Comparison of ENCODE assay signal across 10 mouse cellular contexts in genomic region chr3:147099143-147099713, GRCm38 (mm10).
DNase-seq lines count a peak whose midpoint lies in the region; ATAC-seq lines count a peak whose summit lies in the region.
"Had no signal": no experiment of that assay in that cellular context is flagged by ENCODE, and none has a peak within 500 bp of the region (broad histone marks: within the 10 kb centered on the region; RNA-seq: fewer than 3 reads in every experiment).

No protein-coding gene starts in this region.

- WGBS in heart, embryonic 16.5 days: 19% methylated on average over 12 of the region's 12 CpGs
- 26% methylated on average over 12 of the region's 12 CpGs for WGBS in neural tube, embryonic 12.5 days
- WGBS in limb, embryonic 12.5 days: 29% methylated on average over 12 of the region's 12 CpGs
- 26% methylated on average over 12 of the region's 12 CpGs for WGBS in neural tube, embryonic 14.5 days

- H3K4me1 ChIP-seq in heart, embryonic 16.5 days (ENCODE audit: control insufficient read depth, insufficient read depth, low read length): peaks cover 12% of the 10 kb centered on the region
- peaks cover 30% of the 10 kb centered on the region; the same call in 1 of the 2 replicates for H3K4me1 ChIP-seq in neural tube, embryonic 12.5 days
- peaks cover 38% of the 10 kb centered on the region for H3K4me1 ChIP-seq in limb, embryonic 12.5 days (replicated peaks)
- H3K4me1 ChIP-seq in neural tube, embryonic 14.5 days (ENCODE audit: control insufficient read depth, insufficient read depth, low read length): peaks cover 38% of the 10 kb centered on the region
- H3K4me1 ChIP-seq: liver, embryonic 12.5 days; megakaryocyte, embryonic 14.5 days had no signal

- intact Hi-C loops in heart, postnatal 14 days (cut with DNase I): no loop called here

- H3K4me2 ChIP-seq in heart, embryonic 16.5 days (ENCODE audit: low read depth, low read length): peak overlapping the region; percentile 54
- H3K4me2 ChIP-seq in neural tube, embryonic 12.5 days (replicated peaks): peak overlapping the region; percentile 32; the same call in 1 of the 2 replicates
- peak overlapping the region; percentile 24; the same call in 1 of the 2 replicates for H3K4me2 ChIP-seq in limb, embryonic 12.5 days
- H3K4me2 ChIP-seq in neural tube, embryonic 14.5 days (ENCODE audit: low read depth, low read length): peak overlapping the region; percentile 9; the same call in 1 of the 2 replicates
- H3K4me2 ChIP-seq: liver, embryonic 12.5 days had no signal

- no peak for DNase-seq in heart, postnatal 14 days
- no peak for DNase-seq in neural tube, embryonic 10.5 days (ENCODE audit: extremely low spot score, low spot score)
- no peak for DNase-seq in layer of hippocampus, adult 8-10 months (ENCODE audit: low spot score in 2 of 2)
- DNase-seq: spleen, adult 18-20 months had no signal

- H3K27me3 ChIP-seq in heart, embryonic 16.5 days (ENCODE audit: control insufficient read depth, insufficient read depth, low read length): peaks cover 4% of the 10 kb centered on the region
- H3K27me3 ChIP-seq in neural tube, embryonic 12.5 days (replicated peaks): no peaks in the 10 kb centered on the region
- peaks cover 20% of the 10 kb centered on the region for H3K27me3 ChIP-seq in limb, embryonic 12.5 days
- no peaks in the 10 kb centered on the region for H3K27me3 ChIP-seq in neural tube, embryonic 14.5 days (ENCODE audit: control insufficient read depth, insufficient read depth, low read length)
- H3K27me3 ChIP-seq: liver, embryonic 12.5 days; megakaryocyte, embryonic 14.5 days had no signal

- H3K9ac ChIP-seq in heart, embryonic 16.5 days (ENCODE audit: low read length): no peak overlapping the region; the same call in 1 of the 2 replicates
- no peak overlapping the region for H3K9ac ChIP-seq in neural tube, embryonic 12.5 days
- H3K9ac ChIP-seq in limb, embryonic 12.5 days (replicated peaks): no peak overlapping the region
- H3K9ac ChIP-seq in neural tube, embryonic 14.5 days (replicated peaks; ENCODE audit: low read depth, low read length): 0 out of 2 replicates have a peak overlapping the region, but pooled peaks have one; percentile 21
- H3K9ac ChIP-seq: liver, embryonic 12.5 days had no signal

- no peak overlapping the region for H3K27ac ChIP-seq in heart, embryonic 16.5 days (ENCODE audit: low read length)
- H3K27ac ChIP-seq in neural tube, embryonic 12.5 days: no peak overlapping the region
- H3K27ac ChIP-seq in limb, embryonic 12.5 days: no peak overlapping the region
- 0 out of 2 replicates have a peak overlapping the region, but pooled peaks have one; percentile 40 for H3K27ac ChIP-seq in neural tube, embryonic 14.5 days (ENCODE audit: low read depth, low read length)
- H3K27ac ChIP-seq: liver, embryonic 12.5 days had no signal

- no peaks in the 10 kb centered on the region for H3K9me3 ChIP-seq in heart, embryonic 16.5 days (replicated peaks; ENCODE audit: control insufficient read depth, low read length)
- H3K9me3 ChIP-seq in neural tube, embryonic 12.5 days: no peaks in the 10 kb centered on the region
- H3K9me3 ChIP-seq in limb, embryonic 12.5 days: no peaks in the 10 kb centered on the region
- H3K9me3 ChIP-seq in neural tube, embryonic 14.5 days (ENCODE audit: control insufficient read depth, low read length): no peaks in the 10 kb centered on the region
- H3K9me3 ChIP-seq: liver, embryonic 12.5 days had no signal

- peak overlapping the region; percentile 20 for H3K4me3 ChIP-seq in heart, embryonic 16.5 days (ENCODE audit: low read length)
- no peak overlapping the region for H3K4me3 ChIP-seq in neural tube, embryonic 12.5 days
- H3K4me3 ChIP-seq in limb, embryonic 12.5 days (replicated peaks): no peak overlapping the region
- H3K4me3 ChIP-seq in neural tube, embryonic 14.5 days (ENCODE audit: low read depth, low read length): no peak overlapping the region
- H3K4me3 ChIP-seq: liver, embryonic 12.5 days; megakaryocyte, embryonic 14.5 days had no signal

- ATAC-seq in heart, embryonic 16.5 days (replicated peaks; ENCODE audit: extremely low read depth, insufficient read depth, low FRiP score): no peak; the same call in 1 of the 2 replicates
- ATAC-seq in neural tube, embryonic 12.5 days (ENCODE audit: low FRiP score, low read depth): no peak
- ATAC-seq in limb, embryonic 12.5 days (ENCODE audit: insufficient number of reproducible peaks, insufficient read depth, low FRiP score, low TSS enrichment, low read depth): no peak; the same call in 1 of the 2 replicates
- no peak for ATAC-seq in neural tube, embryonic 14.5 days (ENCODE audit: low read depth)
- ATAC-seq: liver, embryonic 12.5 days had no signal

- no peaks in the 10 kb centered on the region for H3K36me3 ChIP-seq in heart, embryonic 16.5 days (ENCODE audit: control insufficient read depth, insufficient read depth)
- H3K36me3 ChIP-seq in neural tube, embryonic 12.5 days: no peaks in the 10 kb centered on the region
- no peaks in the 10 kb centered on the region for H3K36me3 ChIP-seq in limb, embryonic 12.5 days
- no peaks in the 10 kb centered on the region for H3K36me3 ChIP-seq in neural tube, embryonic 14.5 days (ENCODE audit: control insufficient read depth, insufficient read depth, low read length)
- H3K36me3 ChIP-seq: liver, embryonic 12.5 days had no signal
